Mouse (Mus musculus) cerebellum, postnatal 14 days (tissue): ENCODE data around the gene Plvap.

Experiments used
- DNase-seq, 2 experiments: peaks; one replicate each; pipeline ENCODE4 v3.0.0; 2021; ENCODE audit warnings: mixed read lengths in 2 of 2

The Plvap gene

DNA sequence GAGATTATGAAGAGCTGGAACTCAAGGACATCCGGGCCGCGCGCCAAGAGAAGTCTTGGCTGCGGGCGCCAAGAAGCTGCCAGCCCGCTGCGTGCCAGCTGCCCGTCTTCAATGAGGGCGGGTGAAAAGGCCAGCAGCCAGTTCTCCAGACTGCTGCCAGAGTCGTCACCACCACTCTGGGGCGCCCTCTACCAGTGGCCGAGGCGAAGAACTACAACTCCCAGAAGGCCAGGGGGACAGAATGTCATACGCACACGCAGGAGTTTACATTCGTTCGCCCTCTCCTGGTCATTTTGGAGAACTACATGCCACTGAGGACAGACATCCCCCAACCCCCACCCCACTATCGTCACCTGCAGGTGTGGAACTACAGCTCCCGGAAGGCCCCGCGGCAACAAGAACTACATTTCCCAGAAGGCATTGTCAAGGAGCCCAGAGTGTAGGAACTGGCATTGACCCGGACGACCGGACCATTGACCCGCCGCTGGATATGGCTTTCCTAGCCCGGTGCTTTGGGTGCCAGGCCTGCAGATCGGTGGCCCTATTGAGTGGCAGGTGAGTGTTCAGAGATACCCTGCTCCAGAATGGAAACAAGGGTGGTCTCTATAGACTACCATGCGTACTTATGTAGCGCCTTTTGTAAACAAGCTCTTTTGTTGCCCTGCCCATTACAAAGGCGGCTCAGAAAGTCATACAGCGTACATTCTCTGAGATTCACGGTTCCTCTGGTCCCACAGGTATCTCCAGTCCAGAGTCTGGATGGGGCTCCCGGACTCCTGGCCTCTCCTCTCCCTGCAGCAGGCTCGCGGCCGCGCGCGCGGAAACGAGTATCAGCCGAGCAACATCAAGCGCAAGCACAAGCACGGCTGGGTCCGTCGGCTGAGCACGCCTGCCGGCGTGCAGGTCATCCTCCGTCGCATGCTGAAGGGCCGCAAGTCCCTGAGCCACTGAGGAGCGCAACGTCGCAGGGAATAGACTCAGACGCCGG is 46.7 kb downstream of the Plvap start, which contains the start of gene Mrpl34:
Gene Mrpl34 (plus strand): TSS at position 447 of the 988 bp plus-strand sequence.
- DNase-seq: peak; percentile 99

DNA sequence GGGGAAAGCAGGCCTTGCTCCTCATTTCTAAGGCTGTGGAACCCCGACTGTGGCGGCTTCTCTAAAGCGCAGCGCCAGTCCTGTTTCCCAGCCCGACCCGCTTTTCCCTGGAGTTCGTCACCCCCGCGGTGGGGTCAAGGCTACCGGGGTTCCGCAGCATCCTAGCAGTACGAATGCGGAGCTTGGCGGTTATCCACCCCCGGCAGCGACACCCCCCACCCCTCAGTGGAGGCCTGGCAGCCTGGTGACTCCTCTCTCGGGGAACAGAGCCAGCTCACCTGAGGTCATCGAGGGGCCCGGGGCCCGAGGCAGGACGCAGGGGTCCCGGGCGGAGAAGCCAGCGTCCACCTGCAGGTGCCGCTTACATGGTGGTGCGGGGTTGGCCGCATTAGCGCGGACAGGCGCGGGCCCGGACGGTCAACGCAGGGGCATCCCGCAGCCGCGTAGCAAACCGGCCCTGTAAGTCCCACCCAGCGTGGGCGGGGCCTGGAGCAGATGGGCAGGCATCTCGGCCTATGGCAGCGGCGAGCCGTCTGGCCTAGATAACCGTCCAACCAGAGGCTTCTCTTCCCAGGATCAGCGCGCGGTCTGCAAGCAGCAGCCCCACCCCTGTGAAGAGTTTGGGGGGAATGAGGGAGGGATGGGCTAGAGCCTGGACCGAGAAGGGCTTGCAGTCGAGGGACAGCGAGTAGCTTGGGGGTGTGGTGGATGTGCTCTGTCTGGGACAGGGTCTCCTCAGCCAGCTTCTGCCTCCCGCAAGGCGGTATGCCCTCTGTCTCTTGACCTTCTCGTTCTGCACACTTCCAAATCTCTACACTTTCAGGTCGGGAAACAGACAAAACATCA is 48.1 kb downstream of the Plvap start, which contains the start of gene Abhd8:
Gene Abhd8 (minus strand): TSS at position 468 of the 846 bp plus-strand sequence.
- peak; percentile 99 to 100 for DNase-seq

DNA sequence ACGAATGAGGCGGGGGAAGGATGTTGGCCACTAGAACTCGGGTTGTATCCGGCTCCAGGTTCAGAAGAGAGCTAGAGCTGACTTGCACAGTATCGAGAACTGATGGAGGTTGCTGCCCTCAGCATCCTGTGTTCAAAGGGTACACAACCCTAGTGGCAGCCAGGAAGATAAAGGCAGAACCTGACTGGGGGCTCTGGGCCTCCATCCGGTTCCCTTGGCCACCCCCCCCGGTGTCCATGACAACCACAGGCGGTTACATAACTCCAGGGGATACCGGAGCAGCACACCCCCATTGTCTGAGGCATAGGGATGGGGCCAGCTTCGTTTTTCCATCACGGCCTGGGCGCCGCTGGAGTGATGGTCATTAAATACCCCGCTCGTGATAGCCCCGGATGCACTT is 48.8 kb downstream of the Plvap start:
- DNase-seq: peak; percentile 72 to 75

DNA sequence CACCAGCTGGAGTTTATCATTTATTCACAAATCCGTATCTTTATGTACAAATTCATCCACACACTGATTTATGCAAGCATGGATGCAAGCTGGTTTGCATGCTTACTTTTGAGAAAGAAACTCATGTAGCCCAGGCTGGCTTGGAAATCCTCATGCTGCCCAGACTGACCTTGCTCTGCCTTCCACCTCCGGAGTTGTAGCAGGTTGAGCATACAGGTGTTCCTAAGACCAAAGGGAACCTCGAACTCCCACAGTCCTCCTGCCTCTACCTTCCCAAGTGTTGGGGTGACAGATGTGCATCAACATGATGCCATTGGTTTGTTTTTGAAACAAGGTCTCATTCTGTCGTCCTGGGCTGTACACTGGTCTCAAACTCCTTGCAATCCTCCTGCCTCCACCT is 49.4 kb downstream of the Plvap start:
- no peak for DNase-seq

DNA sequence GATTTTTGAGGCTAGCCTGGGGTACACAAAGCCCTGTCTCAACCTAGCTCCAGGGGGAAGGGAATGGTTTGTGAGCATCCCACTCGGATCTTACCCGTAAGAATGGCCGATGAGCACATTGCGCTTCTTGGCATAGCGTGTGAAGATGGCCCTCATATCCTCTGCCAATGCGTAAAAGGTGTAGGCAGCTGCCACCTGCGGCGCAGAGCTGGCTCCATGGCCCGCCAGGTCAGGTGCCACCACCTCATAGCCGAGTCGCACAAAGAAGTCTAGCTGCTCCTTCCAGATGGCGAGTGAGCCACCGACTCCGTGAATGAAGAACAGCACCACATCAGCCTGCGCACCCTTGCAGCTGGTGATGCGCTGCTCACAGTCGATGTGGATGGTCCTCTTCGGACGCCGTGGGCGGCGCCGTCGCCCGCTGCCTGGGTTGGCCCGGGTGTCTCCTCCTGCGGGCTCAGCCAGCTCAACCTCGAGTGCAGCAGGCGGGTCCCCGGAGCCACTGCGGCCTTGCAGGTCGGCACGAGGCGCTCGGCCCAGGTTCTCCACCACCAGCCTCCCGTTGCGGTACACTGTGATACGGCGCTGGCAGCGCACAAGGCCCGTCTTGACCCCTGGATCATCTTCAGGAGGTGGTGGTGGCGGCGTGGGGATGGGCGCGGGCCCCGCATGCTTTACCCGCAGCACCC is 50.3 kb downstream of the Plvap start:
- peak in 1 of 2 experiments; percentile 47 for DNase-seq

DNA sequence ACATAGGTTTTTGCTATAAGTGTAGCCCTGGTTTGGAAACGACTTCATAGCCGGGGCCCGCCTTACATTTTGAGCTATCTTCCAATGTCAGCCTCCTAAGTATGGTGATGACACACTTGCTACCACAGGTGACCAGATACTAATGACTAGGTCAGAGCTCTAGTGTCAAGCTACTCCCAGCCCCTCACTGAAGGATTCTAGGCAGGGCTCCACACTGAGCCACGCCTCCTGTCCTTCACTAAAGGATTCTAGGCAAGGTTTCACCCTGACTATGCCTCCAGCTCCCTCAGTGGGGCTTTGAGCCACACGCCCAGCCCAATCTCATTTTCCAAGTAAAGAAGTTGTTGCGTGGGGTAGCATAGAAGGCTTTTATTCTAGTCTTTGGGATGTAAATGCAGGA is 50.8 kb downstream of the Plvap start:
- no peak for DNase-seq

DNA sequence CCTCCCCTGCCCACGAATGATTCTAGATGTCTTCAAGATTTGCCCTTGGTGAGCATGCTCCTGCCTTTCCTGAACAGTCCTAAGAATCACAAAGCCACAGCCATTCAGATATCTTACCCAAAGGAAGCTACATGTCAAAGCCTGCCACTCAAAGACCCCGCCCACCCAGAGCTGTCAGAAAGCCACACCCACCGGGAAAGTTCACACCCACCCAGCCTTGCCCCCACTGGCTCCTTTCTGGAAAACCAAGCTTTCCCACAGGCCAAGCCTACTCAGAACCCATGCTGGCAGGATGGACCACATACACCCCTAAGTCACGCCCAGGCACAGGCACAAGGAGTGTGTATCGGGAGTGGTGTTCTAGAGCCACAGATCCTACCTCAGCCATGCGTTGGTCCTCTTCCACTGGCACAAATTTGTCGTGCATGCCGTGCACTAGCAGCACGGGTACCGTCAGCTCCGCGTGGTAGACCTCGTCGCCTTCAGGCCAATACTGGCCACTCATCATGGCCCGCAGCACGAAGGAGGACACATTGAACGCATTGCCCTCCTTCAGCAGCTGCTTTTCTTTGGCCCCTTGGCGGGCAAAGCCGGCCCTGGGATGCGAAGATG is 53.8 kb downstream of the Plvap start:
- peak in 1 of 2 experiments; percentile 6 for DNase-seq

DNA sequence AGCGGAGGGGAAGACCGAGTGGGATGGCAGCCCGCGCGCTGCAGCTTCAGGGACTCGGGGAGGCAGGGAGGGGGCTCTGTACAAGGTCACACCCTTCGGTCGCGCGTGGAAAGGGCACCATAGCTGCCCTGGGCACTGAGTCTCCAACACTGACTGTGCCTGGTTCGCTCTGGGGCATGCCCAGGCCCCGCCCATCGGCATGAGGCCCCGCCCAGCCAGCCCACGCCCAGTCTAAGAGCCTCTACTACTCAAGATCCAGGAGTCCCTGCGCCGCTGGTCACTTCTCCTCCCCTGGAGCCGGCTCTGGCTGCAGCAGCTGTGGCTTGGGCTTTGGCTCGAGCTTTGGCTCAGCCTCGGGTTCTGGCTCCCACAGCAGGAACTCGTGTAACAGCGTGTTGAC is 54.6 kb downstream of the Plvap start:
- peak in 1 of 2 experiments; percentile 20 for DNase-seq

DNA sequence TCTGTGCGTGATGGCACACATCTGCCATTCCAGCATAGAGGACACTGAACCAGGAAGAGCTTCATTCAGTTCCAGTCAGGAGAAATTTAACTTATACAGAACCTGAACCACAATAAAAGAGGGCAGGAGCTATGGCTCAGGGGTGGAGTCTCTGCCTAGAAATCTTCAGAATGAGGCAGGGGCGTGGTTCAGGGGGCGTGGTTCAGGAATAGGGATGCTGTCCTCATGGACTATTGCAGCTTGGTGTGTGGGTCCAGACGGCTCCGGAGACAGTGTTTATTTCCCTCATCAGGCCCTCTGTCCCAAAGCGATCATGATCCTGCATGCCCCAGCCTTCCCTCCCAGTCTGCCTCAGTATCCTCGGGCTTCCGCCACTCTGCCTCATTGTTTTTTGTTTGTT is 56.9 kb downstream of the Plvap start:
- DNase-seq: no peak

DNA sequence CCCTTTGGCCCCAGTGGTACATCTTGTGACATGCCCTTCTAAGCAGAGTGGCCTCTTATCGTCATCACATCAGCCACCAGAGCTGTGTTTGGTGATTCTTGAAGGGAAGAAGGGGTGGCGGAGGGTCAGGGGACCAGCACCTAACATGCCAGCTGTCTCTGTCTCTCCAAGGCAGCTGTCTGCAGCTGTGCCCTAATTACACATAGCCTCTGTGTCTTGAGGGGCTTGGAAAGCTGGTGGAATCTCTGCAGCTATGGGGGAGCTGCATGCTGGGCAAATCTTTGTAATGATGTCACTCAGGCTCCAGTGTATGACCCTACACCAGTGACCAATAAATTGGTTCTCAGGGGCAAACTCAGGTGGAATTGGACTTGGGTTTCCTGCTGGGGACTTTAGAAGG is 58.9 kb downstream of the Plvap start:
- DNase-seq: no peak

DNA sequence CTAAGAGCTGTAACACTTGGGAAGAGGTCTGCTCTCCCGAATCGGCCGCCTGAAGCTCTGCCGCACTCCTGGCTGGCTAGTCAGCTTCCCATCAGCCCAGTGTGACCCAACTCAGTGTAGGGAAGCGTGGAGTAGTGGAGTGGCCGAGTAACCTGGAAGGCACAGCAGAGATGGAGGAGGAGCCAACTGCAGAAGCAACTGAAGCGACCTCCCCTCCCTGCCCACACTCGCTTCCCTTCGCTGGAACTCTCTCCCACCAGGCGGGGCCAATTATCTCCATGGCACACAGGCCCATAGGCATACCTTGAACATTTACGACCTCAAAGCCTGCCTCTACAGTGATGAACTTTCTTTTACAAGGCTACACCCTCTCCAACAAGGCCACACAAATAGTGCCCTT is 59.8 kb downstream of the Plvap start:
- DNase-seq: no peak

DNA sequence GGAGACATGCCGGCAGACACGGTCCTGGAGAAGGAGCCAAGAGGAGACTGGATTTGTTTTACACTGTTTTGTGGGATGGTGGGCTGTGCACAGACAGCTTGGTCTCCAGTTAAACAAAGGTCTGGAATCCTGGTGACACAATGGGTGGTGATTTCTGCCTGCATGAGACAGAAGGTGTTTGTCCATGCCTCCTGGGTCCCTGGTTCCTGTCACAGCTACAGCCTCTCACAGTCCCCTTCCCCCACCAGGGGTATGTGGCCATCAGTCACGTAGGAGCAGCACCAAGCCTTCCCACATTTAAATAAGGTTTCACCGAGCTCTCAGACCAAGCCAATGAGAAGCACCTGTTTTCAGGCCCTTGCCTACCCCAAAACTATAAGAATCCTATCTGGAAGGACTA is 60.2 kb downstream of the Plvap start:
- DNase-seq: no peak
